22 mouse cellular contexts compared by ENCODE assay signal in the genomic region with DNA sequence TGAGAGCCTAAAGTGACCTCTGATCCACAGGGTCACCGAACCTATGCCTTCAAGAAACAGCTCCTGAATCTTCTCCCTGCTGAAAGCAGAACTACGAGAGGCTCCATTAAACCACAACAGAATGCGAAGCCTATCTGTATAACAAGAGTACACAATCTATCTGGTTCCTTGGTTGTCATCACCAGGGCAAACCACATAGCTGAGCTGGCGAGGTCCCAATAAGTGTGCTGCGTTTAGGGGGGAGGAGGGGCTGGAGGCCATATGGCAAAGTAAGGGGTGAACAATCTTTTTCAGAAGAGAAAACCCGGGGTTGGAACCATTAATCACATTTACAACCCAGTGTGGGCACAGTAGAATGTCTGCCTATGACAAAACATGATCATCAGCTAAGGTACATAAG.
A peak's percentile ranks its signal among the peaks of the same experiment; 100 is the strongest.
DNase-seq lines count a peak whose midpoint lies in the region; ATAC-seq lines count a peak whose summit lies in the region.
"Had no signal": no experiment of that assay in that cellular context is flagged by ENCODE, and none has a peak within 500 bp of the region (broad histone marks: within the 10 kb centered on the region; RNA-seq: fewer than 3 reads in every experiment).

No protein-coding gene starts in this region.

- H3K9me3 ChIP-seq in forebrain, embryonic 13.5 days (replicated peaks) = no peaks in the 10 kb centered on the region
- H3K9me3 ChIP-seq in forebrain, embryonic 11.5 days (ENCODE audit: control insufficient read depth, low read length) = no peaks in the 10 kb centered on the region
- no peaks in the 10 kb centered on the region for H3K9me3 ChIP-seq in hindbrain, embryonic 16.5 days (ENCODE audit: control insufficient read depth, low read length)
- H3K9me3 ChIP-seq in hindbrain, embryonic 10.5 days = no peaks in the 10 kb centered on the region
- H3K9me3 ChIP-seq in midbrain, embryonic 11.5 days (ENCODE audit: control insufficient read depth, low read length) = no peaks in the 10 kb centered on the region
- H3K9me3 ChIP-seq in midbrain, embryonic 14.5 days (ENCODE audit: control insufficient read depth, low read length) = no peaks in the 10 kb centered on the region
- no peaks in the 10 kb centered on the region for H3K9me3 ChIP-seq in forebrain, embryonic 16.5 days (ENCODE audit: control insufficient read depth, low read length)
- H3K9me3 ChIP-seq: embryonic facial prominence, embryonic 13.5 days; heart, embryonic 10.5 days; intestine, embryonic 15.5 days had no signal

- no peak overlapping the region for H3K4me3 ChIP-seq in forebrain, embryonic 13.5 days
- H3K4me3 ChIP-seq in forebrain, embryonic 11.5 days (ENCODE audit: low read depth, low read length) = no peak overlapping the region
- no peak overlapping the region for H3K4me3 ChIP-seq in hindbrain, embryonic 16.5 days (ENCODE audit: low read length)
- H3K4me3 ChIP-seq in hindbrain, embryonic 10.5 days = no peak overlapping the region
- no peak overlapping the region for H3K4me3 ChIP-seq in midbrain, embryonic 11.5 days (ENCODE audit: low read depth, low read length)
- H3K4me3 ChIP-seq in midbrain, embryonic 14.5 days (replicated peaks; ENCODE audit: low read depth, low read length) = no peak overlapping the region
- H3K4me3 ChIP-seq in forebrain, embryonic 16.5 days (replicated peaks; ENCODE audit: low read length) = no peak overlapping the region
- H3K4me3 ChIP-seq: embryonic facial prominence, embryonic 13.5 days; heart, embryonic 10.5 days; intestine, embryonic 15.5 days had no signal

- H3K27me3 ChIP-seq in forebrain, embryonic 13.5 days = no peaks in the 10 kb centered on the region
- H3K27me3 ChIP-seq in forebrain, embryonic 11.5 days (ENCODE audit: control insufficient read depth, insufficient read depth, low read length) = no peaks in the 10 kb centered on the region
- no peaks in the 10 kb centered on the region for H3K27me3 ChIP-seq in hindbrain, embryonic 16.5 days (replicated peaks; ENCODE audit: control insufficient read depth, insufficient read depth, low read length)
- no peaks in the 10 kb centered on the region for H3K27me3 ChIP-seq in hindbrain, embryonic 10.5 days (ENCODE audit: insufficient read depth, poor library complexity, severe bottlenecking)
- no peaks in the 10 kb centered on the region for H3K27me3 ChIP-seq in midbrain, embryonic 11.5 days (ENCODE audit: control insufficient read depth, insufficient read depth, low read length)
- no peaks in the 10 kb centered on the region for H3K27me3 ChIP-seq in midbrain, embryonic 14.5 days (ENCODE audit: control insufficient read depth, insufficient read depth, low read length)
- no peaks in the 10 kb centered on the region for H3K27me3 ChIP-seq in forebrain, embryonic 16.5 days (replicated peaks; ENCODE audit: control insufficient read depth, insufficient read depth, low read length)
- H3K27me3 ChIP-seq: CH12.LX; embryonic facial prominence, embryonic 13.5 days; intestine, embryonic 15.5 days had no signal

- H3K36me3 ChIP-seq in forebrain, embryonic 13.5 days (ENCODE audit: poor library complexity, severe bottlenecking) = no peaks in the 10 kb centered on the region
- H3K36me3 ChIP-seq in forebrain, embryonic 11.5 days (ENCODE audit: control insufficient read depth, insufficient read depth, low read length) = no peaks in the 10 kb centered on the region
- H3K36me3 ChIP-seq in hindbrain, embryonic 16.5 days (ENCODE audit: control insufficient read depth, insufficient read depth, low read length) = no peaks in the 10 kb centered on the region
- H3K36me3 ChIP-seq in hindbrain, embryonic 10.5 days = no peaks in the 10 kb centered on the region
- no peaks in the 10 kb centered on the region for H3K36me3 ChIP-seq in midbrain, embryonic 11.5 days (ENCODE audit: control insufficient read depth, insufficient read depth, low read length)
- H3K36me3 ChIP-seq in midbrain, embryonic 14.5 days (ENCODE audit: control insufficient read depth, insufficient read depth, low read length) = no peaks in the 10 kb centered on the region
- no peaks in the 10 kb centered on the region for H3K36me3 ChIP-seq in forebrain, embryonic 16.5 days (ENCODE audit: control insufficient read depth, insufficient read depth)
- H3K36me3 ChIP-seq: embryonic facial prominence, embryonic 13.5 days; heart, embryonic 10.5 days; intestine, embryonic 15.5 days had no signal

- H3K4me1 ChIP-seq in forebrain, embryonic 13.5 days = no peaks in the 10 kb centered on the region
- no peaks in the 10 kb centered on the region for H3K4me1 ChIP-seq in forebrain, embryonic 11.5 days (replicated peaks; ENCODE audit: control insufficient read depth, insufficient read depth, low read length)
- H3K4me1 ChIP-seq in hindbrain, embryonic 16.5 days (ENCODE audit: control insufficient read depth, insufficient read depth, low read depth, low read length) = no peaks in the 10 kb centered on the region
- no peaks in the 10 kb centered on the region for H3K4me1 ChIP-seq in hindbrain, embryonic 10.5 days (replicated peaks)
- H3K4me1 ChIP-seq in midbrain, embryonic 11.5 days (ENCODE audit: control insufficient read depth, insufficient read depth, low read length) = no peaks in the 10 kb centered on the region
- H3K4me1 ChIP-seq in midbrain, embryonic 14.5 days (ENCODE audit: control insufficient read depth, insufficient read depth, low read length) = no peaks in the 10 kb centered on the region
- peaks cover 10% of the 10 kb centered on the region for H3K4me1 ChIP-seq in forebrain, embryonic 16.5 days (replicated peaks; ENCODE audit: control insufficient read depth, insufficient read depth, low read length)
- H3K4me1 ChIP-seq: embryonic facial prominence, embryonic 13.5 days; heart, embryonic 10.5 days; intestine, embryonic 15.5 days had no signal

- H3K9ac ChIP-seq in forebrain, embryonic 13.5 days = no peak overlapping the region
- H3K9ac ChIP-seq in forebrain, embryonic 11.5 days (ENCODE audit: low read length) = no peak overlapping the region
- H3K9ac ChIP-seq in hindbrain, embryonic 16.5 days (ENCODE audit: low read depth, low read length) = no peak overlapping the region
- no peak overlapping the region for H3K9ac ChIP-seq in midbrain, embryonic 11.5 days (ENCODE audit: low read length)
- H3K9ac ChIP-seq in midbrain, embryonic 14.5 days (replicated peaks; ENCODE audit: low read length) = no peak overlapping the region
- H3K9ac ChIP-seq in forebrain, embryonic 16.5 days (replicated peaks; ENCODE audit: low read depth, low read length) = no peak overlapping the region
- H3K9ac ChIP-seq: embryonic facial prominence, embryonic 13.5 days; intestine, embryonic 15.5 days had no signal

- ATAC-seq in forebrain, embryonic 13.5 days = peak; percentile 68
- no peak for ATAC-seq in forebrain, embryonic 11.5 days (replicated peaks; ENCODE audit: low FRiP score)
- ATAC-seq in hindbrain, embryonic 16.5 days = peak; percentile 65; the same call in 1 of the 2 replicates
- peak; percentile 27; the same call in 1 of the 2 replicates for ATAC-seq in midbrain, embryonic 11.5 days (ENCODE audit: low FRiP score)
- ATAC-seq in midbrain, embryonic 14.5 days (ENCODE audit: low FRiP score, low TSS enrichment) = no peak
- peak; percentile 61 for ATAC-seq in forebrain, embryonic 16.5 days
- ATAC-seq: intestine, embryonic 15.5 days had no signal

- H3K4me2 ChIP-seq in forebrain, embryonic 13.5 days = no peak overlapping the region
- H3K4me2 ChIP-seq in forebrain, embryonic 11.5 days (ENCODE audit: low read depth, low read length, severe bottlenecking) = no peak overlapping the region
- H3K4me2 ChIP-seq in hindbrain, embryonic 16.5 days (ENCODE audit: low read length) = no peak overlapping the region
- H3K4me2 ChIP-seq in midbrain, embryonic 11.5 days = no peak overlapping the region
- H3K4me2 ChIP-seq in midbrain, embryonic 14.5 days (ENCODE audit: low read length) = no peak overlapping the region
- no peak overlapping the region for H3K4me2 ChIP-seq in forebrain, embryonic 16.5 days (ENCODE audit: low read length)
- H3K4me2 ChIP-seq: embryonic facial prominence, embryonic 13.5 days; intestine, embryonic 15.5 days had no signal

- 80% methylated on average over 6 of the region's 6 CpGs for WGBS in forebrain, embryonic 13.5 days
- 87% methylated on average over 6 of the region's 6 CpGs for WGBS in forebrain, embryonic 11.5 days
- 75% methylated on average over 6 of the region's 6 CpGs for WGBS in hindbrain, embryonic 16.5 days
- 88% methylated on average over 6 of the region's 6 CpGs for WGBS in hindbrain, embryonic 10.5 days
- WGBS in midbrain, embryonic 11.5 days = 88% methylated on average over 6 of the region's 6 CpGs
- WGBS in midbrain, embryonic 14.5 days = 90% methylated on average over 6 of the region's 6 CpGs
- 74% methylated on average over 6 of the region's 6 CpGs for WGBS in forebrain, embryonic 16.5 days

- no peak overlapping the region; the same call in 1 of the 2 replicates for H3K27ac ChIP-seq in forebrain, embryonic 13.5 days
- no peak overlapping the region for H3K27ac ChIP-seq in forebrain, embryonic 11.5 days (ENCODE audit: low read depth, low read length)
- no peak overlapping the region for H3K27ac ChIP-seq in hindbrain, embryonic 16.5 days (ENCODE audit: low read depth, low read length)
- no peak overlapping the region for H3K27ac ChIP-seq in hindbrain, embryonic 10.5 days
- no peak overlapping the region for H3K27ac ChIP-seq in midbrain, embryonic 11.5 days (ENCODE audit: low read depth, low read length)
- H3K27ac ChIP-seq in midbrain, embryonic 14.5 days (replicated peaks; ENCODE audit: low read depth, low read length) = no peak overlapping the region
- peak overlapping the region; percentile 37; the same call in 1 of the 2 replicates for H3K27ac ChIP-seq in forebrain, embryonic 16.5 days (ENCODE audit: low read length)
- H3K27ac ChIP-seq: embryonic facial prominence, embryonic 13.5 days; heart, embryonic 10.5 days; intestine, embryonic 15.5 days had no signal

- DNase-seq in forebrain, embryonic 11.5 days (ENCODE audit: low spot score) = no peak
- no peak for DNase-seq in hindbrain, embryonic 10.5 days (ENCODE audit: low spot score)
- DNase-seq in midbrain, embryonic 11.5 days (ENCODE audit: low spot score, missing footprints) = peak; percentile 57
- no peak for DNase-seq in midbrain, embryonic 14.5 days
- DNase-seq in kidney, postnatal 25 days = no peak
- DNase-seq: adrenal gland, adult 8-10 months; adrenal gland, postnatal 36 days; cerebellum, adult 11 months; cerebellum, adult 8-10 months; cerebellum, postnatal 36 days; gastrocnemius, postnatal 10 days; heart, adult 18-20 months; heart, postnatal 10 days; heart, postnatal 4 days; kidney, adult 18-20 months had no signal

Comparison
In these comparisons a context has a peak if more than half of its experiments do, and no peak if none do; other contexts are left out.
1. ATAC-seq: peak in forebrain, embryonic 13.5 days (single experiment), hindbrain, embryonic 16.5 days (single experiment), midbrain, embryonic 11.5 days (single experiment) and forebrain, embryonic 16.5 days (single experiment); none in forebrain, embryonic 11.5 days (single experiment) and midbrain, embryonic 14.5 days (single experiment).